Mouse (Mus musculus): ENCODE measurements around the gene Pih1d2. TPM values are rescaled to one million over a fixed set of nuclear protein-coding genes. Genes with fewer than 3 reads are reported as not detected.
A peak's percentile ranks its signal among the peaks of the same experiment; 100 is the strongest.

The Pih1d2 gene
- under 1 TPM; 0.22 to 0.88 TPM for total RNA-seq (2021)
- long read RNA-seq, experiment 1, partial matches to known transcripts = 1 of 1 reads
- long read RNA-seq, experiment 1, other reads (novel, unspliced or antisense) = 0 of 1 reads
- long read RNA-seq, experiment 2 = 0 reads

GRCm38 (mm10) chr9:50616766-50617603, at the start of gene Pih1d2, which contains the start of gene Nkapd1:
TSS of gene Pih1d2 (plus strand) at chr9:50617321.
TSS of gene Nkapd1 (minus strand) at chr9:50617464.
- intact Hi-C loops (cut with DNase I) = loop anchor here (5.0 kb wide), 1 partner anchor 150 kb away; the partner anchor contains the start of gene Fdxacb1
- DNase-seq = peak; percentile 86 to 92

DNA sequence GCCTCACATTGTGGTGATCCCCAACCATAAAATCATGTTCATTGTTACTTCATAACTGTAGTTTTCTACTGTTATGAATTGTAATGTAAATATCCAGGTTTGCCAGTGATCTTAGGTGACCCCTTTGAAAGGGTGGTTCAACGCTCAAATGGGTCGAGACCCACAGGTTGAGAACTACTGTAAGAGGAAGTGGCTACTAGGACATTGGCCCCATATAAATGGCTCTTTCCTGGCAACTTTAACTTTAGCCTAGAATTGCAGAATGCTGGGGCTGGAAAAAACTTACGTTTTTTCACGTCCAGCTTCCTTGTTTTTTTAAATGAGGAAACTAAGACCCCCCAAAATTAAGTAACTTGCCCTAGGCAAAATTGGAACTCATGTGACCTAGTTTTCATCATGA, 49.7 kb upstream of the Pih1d2 start:
- DNase-seq = no peak
- intact Hi-C loops (cut with DNase I) = no loop called here

DNA sequence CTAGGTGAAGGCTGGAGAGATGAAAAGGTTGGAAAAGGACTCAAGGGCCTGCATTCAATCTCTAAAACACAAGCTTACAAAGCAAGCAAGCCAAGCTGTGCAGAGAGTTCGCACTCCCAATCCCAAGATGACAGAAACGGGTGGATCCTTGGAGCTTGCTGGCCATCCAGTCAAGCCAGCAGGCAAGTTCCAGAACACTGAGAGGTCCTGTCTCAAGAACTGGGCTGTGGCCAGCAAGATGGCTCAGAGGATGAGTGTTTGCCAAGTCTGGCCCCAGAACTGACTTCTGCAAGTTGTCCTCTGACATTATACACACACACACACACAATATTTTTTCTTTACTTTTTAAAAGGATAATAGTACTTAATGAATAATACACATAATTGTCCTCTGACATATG, 49.2 kb upstream of the Pih1d2 start:
- no peak for DNase-seq
- intact Hi-C loops (cut with DNase I) = no loop called here

DNA sequence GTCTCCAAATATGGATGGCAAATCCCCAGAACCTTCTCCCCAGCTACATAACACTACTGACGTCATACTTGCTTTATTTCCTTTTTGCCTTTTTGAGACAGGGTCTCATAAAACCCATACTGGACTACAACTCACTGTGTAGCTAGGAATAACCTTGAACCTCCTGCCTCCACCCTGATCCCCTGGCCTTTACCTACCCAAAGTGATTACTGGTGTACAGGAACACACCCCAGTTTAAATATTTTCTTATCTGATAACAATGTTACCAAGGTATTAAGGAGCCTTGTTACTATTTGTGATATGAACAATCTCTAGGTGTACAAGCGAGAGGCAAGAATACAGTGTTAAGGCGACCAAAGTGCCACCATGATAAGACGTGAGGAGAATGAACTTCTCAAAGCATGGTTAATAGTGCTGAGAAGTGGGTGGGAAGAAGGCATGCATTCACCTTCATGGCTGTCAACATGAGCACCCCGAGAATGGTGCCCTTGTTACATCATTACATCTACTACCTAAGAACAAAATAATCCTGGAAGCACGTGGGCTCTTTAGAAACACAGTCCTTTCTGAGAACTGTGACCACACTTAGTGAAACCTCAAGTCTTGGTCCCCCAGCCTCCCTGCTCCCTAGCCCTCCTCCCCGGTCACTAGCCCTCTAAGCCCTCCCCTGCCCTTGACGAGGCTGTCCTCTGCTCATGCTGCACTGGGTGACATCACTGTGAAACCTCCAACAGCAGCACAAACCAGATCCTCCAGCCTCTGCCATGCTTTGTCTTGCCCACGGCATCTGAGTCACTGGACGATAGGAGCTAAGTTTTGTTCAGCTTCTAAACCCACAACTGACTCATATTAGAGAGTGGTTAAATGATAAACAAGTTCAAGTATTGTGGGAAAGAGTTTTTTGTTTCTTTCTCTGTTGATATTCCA, 47.3 kb upstream of the Pih1d2 start:
- no peak for DNase-seq
- intact Hi-C loops (cut with DNase I) = no loop called here

DNA sequence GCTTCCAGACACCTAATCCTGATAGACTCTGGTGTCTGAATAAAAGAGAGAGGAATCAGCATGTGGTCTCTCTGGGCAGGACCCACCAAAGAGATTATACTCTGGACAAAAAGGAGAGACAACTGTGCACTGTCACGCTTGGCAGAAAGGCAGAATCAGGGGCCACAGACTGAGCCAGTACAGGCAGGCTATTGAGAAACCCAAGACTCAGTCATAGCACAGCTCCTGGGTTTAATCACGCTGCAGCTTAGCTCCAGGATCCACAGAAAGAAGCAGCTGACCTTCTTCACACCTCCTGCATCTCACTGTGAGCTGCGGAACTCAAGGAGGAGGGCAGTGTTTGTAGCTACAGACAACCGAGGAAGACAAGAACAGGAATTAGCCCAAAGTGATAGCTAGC, 36.8 kb upstream of the Pih1d2 start:
- no peak for DNase-seq
- intact Hi-C loops (cut with DNase I) = no loop called here

GRCm38 (mm10) chr9:50585145-50585818, 31.8 kb upstream of the Pih1d2 start:
- intact Hi-C loops (cut with DNase I) = no loop called here
- no peak for DNase-seq

- intact Hi-C loops (cut with DNase I) = no loop called here
- no peak for DNase-seq
Observed at GRCm38 (mm10) chr9:50586955-50587354, 30.2 kb upstream of the Pih1d2 start.

DNA sequence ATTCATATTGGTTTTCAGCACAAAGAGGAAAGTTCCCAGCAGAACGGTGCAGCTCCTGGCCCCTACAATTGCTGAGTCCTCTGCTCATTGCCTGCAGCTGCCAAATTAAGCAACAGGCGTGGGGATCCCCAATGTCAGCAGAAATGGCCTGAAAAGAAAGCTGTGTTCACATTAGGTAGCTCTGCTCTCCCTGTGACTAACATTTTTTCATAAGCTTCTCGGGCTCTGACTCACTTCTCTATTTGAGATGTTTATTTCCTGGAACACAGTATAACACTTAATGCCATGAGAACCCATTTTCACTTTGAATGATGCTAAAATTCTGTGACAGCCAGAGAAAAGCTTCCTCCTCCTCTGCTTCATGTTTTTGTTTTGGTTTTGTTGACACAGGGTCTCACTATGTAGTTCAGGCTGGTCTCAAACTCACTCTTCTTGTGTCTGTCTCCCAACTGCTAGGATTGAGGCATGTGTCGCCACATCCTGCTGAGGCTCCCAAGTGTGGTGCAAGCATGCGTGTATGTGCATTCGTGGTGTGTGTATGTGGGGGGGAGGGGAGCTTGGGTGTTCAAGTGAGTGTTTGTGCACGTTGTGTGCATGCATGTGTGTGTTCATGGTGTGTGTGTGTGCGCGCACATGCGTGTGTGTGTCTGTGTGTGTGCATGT, 26.1 kb upstream of the Pih1d2 start:
- intact Hi-C loops (cut with DNase I) = loop anchor here (5.0 kb wide), 1 partner anchor 129 kb away; no protein-coding TSS in a partner anchor
- no peak for DNase-seq

DNA sequence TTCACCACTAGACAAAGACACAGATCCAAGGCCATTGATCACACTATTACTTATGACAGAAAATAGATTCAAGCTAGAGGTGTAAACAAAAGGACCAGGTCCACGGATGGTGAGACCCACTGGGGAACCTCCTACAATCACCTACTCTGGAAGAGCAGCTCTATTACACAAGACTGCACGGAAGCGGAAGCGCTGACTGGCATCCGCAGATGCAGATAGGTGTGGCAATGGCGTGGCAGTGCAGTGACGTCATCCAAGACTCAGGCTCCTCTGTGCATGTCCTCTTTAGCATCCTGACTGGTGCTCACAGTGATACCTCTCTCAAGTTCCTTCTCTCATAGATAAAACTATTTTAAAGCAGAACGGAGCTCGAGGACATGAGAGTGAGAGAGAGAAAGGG, 24.2 kb upstream of the Pih1d2 start:
- DNase-seq = no peak
- intact Hi-C loops (cut with DNase I) = loop anchor here (5.0 kb wide), 1 partner anchor 131 kb away; no protein-coding TSS in a partner anchor

GRCm38 (mm10) chr9:50593544-50593943, 23.6 kb upstream of the Pih1d2 start:
- intact Hi-C loops (cut with DNase I) = loop anchor here (5.0 kb wide), 1 partner anchor 131 kb away; no protein-coding TSS in a partner anchor
- peak in 1 of 2 experiments; percentile 43 for DNase-seq

DNA sequence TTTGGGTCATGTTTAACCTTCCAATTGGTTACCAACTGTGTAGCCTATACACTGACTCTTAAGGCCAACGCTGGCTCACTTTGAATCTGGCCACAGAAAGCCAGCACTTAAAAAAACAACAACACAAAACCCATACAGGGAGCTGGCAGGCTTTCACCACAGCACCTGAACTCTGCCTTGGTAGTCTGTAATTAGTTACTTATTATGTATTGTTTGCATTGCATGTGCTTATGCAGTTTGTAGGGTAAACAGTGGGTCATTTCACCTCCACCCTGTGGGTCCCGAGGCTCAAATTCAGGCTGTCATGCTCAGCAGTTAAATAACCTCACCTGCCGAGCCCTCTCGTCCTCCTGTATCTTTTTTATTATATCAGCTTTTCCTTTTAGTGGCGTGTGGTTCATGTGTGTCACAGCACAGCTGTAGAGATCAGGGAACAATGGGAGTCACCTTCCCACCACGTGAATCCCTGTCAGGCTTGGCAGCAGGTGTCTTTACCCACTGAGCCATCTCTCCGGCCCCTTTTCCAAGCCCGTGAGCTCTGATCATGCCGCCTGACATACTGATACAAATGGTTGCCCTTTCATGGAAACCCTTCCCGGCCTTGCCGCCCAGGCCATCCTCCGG, 22.2 kb upstream of the Pih1d2 start:
- intact Hi-C loops (cut with DNase I) = loop anchor here (5.0 kb wide), 1 partner anchor 133 kb away; no protein-coding TSS in a partner anchor
- no peak for DNase-seq

GRCm38 (mm10) chr9:50596973-50597372, 20.1 kb upstream of the Pih1d2 start:
- no peak for DNase-seq
- intact Hi-C loops (cut with DNase I) = no loop called here

DNA sequence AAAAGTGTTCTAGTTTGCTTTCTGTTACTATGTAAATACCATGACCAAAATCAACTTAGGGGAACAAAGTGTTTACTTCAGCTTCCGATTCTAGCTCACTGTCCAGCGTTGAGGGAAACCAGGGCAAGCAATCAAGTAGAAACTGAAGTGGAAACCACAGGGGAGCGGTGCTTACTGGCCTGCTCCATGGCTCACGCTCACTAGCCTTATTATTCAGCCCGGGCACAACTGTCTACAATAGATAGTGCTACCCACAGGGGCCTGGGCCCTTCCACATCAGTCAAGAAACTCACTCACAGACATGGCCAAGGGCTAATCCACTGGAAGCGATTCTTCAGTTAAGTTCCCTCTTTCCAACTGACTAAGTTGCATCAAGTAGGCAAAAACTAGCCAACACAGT, 15.6 kb upstream of the Pih1d2 start:
- DNase-seq = peak in 1 of 2 experiments; percentile 12
- intact Hi-C loops (cut with DNase I) = no loop called here

GRCm38 (mm10) chr9:50602055-50602845, 14.9 kb upstream of the Pih1d2 start:
- DNase-seq = no peak
- intact Hi-C loops (cut with DNase I) = no loop called here

- peak; percentile 93 for DNase-seq
- intact Hi-C loops (cut with DNase I) = no loop called here
Observed at GRCm38 (mm10) chr9:50603189-50603997, 13.7 kb upstream of the Pih1d2 start, which contains the start of the genes Sdhd and Timm8b. TSS of gene Sdhd (minus strand) at chr9:50603812. TSS of gene Timm8b (plus strand) at chr9:50603910.

GRCm38 (mm10) chr9:50603998-50604324, 13.2 kb upstream of the Pih1d2 start:
- DNase-seq = no peak
- intact Hi-C loops (cut with DNase I) = no loop called here

GRCm38 (mm10) chr9:50604338-50604737, 12.8 kb upstream of the Pih1d2 start:
- DNase-seq = no peak
- intact Hi-C loops (cut with DNase I) = no loop called here

DNA sequence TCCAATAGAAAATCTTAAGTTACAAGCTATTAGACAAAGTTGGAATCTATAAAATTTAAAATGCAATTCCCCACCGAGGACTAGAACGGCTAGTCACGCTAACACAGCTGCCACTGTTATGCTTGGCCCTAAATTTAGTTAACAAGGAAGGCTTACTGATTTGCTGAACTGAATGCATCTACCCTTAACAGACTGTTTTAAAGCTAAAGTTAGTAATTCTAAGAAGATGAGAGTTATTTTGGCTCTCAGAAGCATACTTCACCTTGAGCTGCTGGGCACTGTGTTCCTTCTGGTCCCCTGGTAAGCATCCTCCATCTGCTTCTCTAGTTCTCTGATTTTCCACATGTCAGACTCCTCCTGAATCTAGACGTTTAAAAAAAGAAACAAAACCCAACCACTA, 5.0 kb upstream of the Pih1d2 start:
- no peak for DNase-seq
- intact Hi-C loops (cut with DNase I) = no loop called here

All from heart, postnatal 14 days (tissue).